Mouse (Mus musculus) neural tube, embryonic 14.5 days (tissue): ENCODE results near the gene Kctd17. TPM values are rescaled to one million over a fixed set of nuclear protein-coding genes. Genes with fewer than 3 reads are reported as not detected.

Experiments used
- ATAC-seq: fragments of 200-750 bp; cut with Nextera tagmentation; 2 replicates; pipeline ENCODE4 v1.8.0; 2017; ENCODE audit warnings: low read depth, mild to moderate bottlenecking, moderate TSS enrichment, moderate library complexity
- H3K27ac ChIP-seq: fragments of 300-500 bp; sonication (generic); 2 replicates; pipeline ENCODE4 v1.5.1; 2014; ENCODE audit warnings: low read depth, mild to moderate bottlenecking, control low read depth, low read length, moderate library complexity, mixed read lengths
- H3K27me3 ChIP-seq: fragments of 300-500 bp; sonication (generic); 2 replicates; pipeline ENCODE4 v1.6.1; 2014; ENCODE audit warnings: low read length; ENCODE audit not compliant: control insufficient read depth, insufficient read depth
- H3K36me3 ChIP-seq: fragments of 300-500 bp; sonication (generic); 2 replicates; pipeline ENCODE4 v1.6.1; 2014; ENCODE audit warnings: low read length, mixed read lengths; ENCODE audit not compliant: control insufficient read depth, insufficient read depth
- H3K4me1 ChIP-seq: fragments of 300-500 bp; sonication (generic); 2 replicates; pipeline ENCODE4 v1.6.1; 2014; ENCODE audit warnings: low read length; ENCODE audit not compliant: control insufficient read depth, insufficient read depth
- H3K4me2 ChIP-seq: fragments of 300-500 bp; sonication (generic); 2 replicates; pipeline ENCODE4 v1.6.1; 2014; ENCODE audit warnings: mild to moderate bottlenecking, low read depth, low read length, control low read depth
- H3K4me3 ChIP-seq: fragments of 300-500 bp; sonication (generic); 2 replicates; pipeline ENCODE4 v1.5.1; 2014; ENCODE audit warnings: low read depth, low read length, control low read depth, mixed read lengths
- H3K9ac ChIP-seq: fragments of 300-500 bp; sonication (generic); replicated peaks from 2 replicates; pipeline ENCODE4 v1.6.1; 2014; ENCODE audit warnings: low read depth, mild to moderate bottlenecking, control low read depth, low read length, mixed read lengths
- H3K9me3 ChIP-seq: fragments of 300-500 bp; sonication (generic); 2 replicates; pipeline ENCODE4 v1.6.1; 2016; ENCODE audit warnings: low read length; ENCODE audit not compliant: control insufficient read depth
- WGBS: fragments of 180-500 bp; shearing (Covaris S2); extraction: QIAGEN DNeasy Blood & Tissue Kit; methylation state at CpG from one replicate; pipeline ENCODE4 v1.1.7; 2014; 5-methylcytosine and 5-hydroxymethylcytosine counted together
- polyA plus RNA-seq: library from polyadenylated mRNA; unstranded; fragments of >200 nt; fragmentation: Nextera tagmentation; extraction: Ambion mirVana; gene quantifications from 2 replicates; pipeline ENCODE4 v1.2.1, GENCODE M21; 2014

Kctd17 gene
- polyA plus RNA-seq, 1 experiment from 2014 or later = 157 TPM

DNA sequence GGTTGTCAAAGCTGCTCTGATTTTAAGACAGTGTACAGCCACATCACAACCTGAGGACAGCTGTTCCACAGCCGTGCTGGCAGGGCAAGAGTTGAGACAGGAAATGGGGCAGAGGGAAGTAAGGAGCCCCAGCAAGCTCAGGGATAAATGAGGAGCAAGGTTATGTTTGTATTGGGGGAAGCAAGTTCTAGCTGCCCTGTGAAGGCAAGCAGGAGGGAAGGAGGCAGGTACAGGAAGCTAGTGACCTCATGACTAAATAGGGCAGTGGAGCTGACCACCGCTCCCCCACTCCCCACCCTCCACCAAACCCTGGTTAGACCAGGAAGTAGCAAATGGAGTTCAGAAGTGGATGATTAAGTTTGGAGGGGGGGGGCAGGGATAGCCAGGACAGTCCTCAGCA is 52.6 kb downstream of the Kctd17 start:
- Histone ChIP-seq H3K4me3 (no peak overlapping the region), H3K27ac (no peak overlapping the region), H3K36me3 (no peaks in the 10 kb centered on the region), H3K9ac (no peak overlapping the region), H3K9me3 (no peaks in the 10 kb centered on the region), H3K27me3 (no peaks in the 10 kb centered on the region), H3K4me1 (no peaks in the 10 kb centered on the region), H3K4me2 (no peak overlapping the region)
- ATAC-seq = no peak
- 86% methylated on average over 2 of the region's 2 CpGs for WGBS

DNA sequence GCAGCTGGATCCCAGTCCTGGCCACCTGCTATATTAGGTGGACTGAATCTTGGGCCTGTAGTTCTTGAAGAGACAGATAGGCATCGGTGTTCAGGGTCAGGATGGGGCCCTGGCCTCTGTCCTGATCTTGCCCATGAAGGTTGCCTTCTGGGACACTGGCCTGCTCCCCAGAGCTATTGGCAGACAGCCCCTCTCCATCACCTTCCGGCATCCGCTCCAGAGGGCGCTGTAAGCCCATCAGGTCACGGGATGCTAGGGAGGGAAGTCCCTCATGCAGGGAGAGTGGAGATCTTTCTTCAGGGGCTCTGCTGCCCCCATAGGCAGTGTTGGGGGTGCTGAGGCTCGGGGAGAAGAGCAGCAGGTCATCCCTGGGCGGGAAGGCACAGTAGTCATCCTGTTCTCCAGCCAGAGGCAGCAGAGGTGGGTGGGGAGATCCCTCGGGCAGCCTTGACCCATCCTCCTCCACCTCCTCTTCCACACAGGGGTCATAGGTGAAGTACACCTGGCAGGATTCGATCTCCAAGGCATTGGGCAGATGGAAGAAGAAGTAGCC is 53.2 kb downstream of the Kctd17 start:
- Histone ChIP-seq H3K36me3 (no peaks in the 10 kb centered on the region), H3K4me3 (no peak overlapping the region), H3K27me3 (no peaks in the 10 kb centered on the region), H3K9me3 (no peaks in the 10 kb centered on the region), H3K4me2 (no peak overlapping the region), H3K27ac (no peak overlapping the region), H3K9ac (no peak overlapping the region), H3K4me1 (no peaks in the 10 kb centered on the region)
- WGBS = 45% methylated on average over 9 of the region's 9 CpGs
- no peak for ATAC-seq

DNA sequence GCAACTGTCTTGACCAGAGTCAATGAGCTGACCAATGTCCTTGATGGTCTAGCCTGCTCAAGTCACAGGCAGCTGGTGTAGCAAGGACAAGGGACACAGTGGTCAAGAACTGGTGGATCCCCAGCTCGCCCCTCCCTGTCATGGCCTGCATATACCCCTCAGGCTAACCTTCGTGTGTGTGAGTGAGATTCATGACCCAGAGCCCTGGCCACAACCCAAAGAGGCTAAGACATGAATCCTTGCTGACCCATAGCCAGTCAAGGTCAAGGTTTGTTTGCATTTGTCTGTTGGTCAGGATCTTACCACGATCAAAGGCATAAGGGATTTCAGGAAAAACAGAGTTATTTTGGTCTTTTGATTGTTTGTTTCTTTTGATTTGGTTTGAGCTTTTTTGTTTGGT is 54.2 kb downstream of the Kctd17 start:
- ATAC-seq = no peak
- 86% methylated on average over 3 of the region's 3 CpGs for WGBS
- Histone ChIP-seq H3K4me1 (no peaks in the 10 kb centered on the region), H3K9ac (no peak overlapping the region), H3K36me3 (no peaks in the 10 kb centered on the region), H3K27me3 (no peaks in the 10 kb centered on the region), H3K27ac (no peak overlapping the region), H3K4me3 (no peak overlapping the region), H3K4me2 (no peak overlapping the region), H3K9me3 (no peaks in the 10 kb centered on the region)

DNA sequence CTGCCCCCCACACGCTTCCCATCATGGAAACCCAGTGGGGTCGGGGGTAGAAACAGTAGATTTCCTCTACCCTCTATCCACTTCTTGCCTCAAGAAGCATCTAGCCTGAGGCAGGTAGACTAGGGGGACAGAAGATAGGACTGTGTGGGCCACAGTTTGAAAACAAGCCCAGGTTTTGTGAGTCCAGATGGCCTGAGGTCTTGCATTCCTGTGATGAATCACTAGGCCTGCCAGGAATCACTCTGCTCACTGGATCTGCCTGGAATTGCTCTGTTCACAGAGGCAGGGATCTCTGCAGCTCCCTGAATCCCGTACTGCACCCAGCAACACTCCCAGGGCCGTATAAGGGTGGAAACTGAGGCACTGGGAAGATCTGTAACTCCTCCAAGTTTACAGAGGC is 54.9 kb downstream of the Kctd17 start:
- 86% methylated on average over 4 of the region's 4 CpGs for WGBS
- H3K27me3 ChIP-seq = no peaks in the 10 kb centered on the region
- no peaks in the 10 kb centered on the region for H3K4me1 ChIP-seq
- no peaks in the 10 kb centered on the region for H3K9me3 ChIP-seq
- no peak for ATAC-seq
- H3K36me3 ChIP-seq = no peaks in the 10 kb centered on the region
- no peak overlapping the region for H3K27ac ChIP-seq
- H3K4me3 ChIP-seq = no peak overlapping the region
- no peak overlapping the region for H3K4me2 ChIP-seq
- no peak overlapping the region for H3K9ac ChIP-seq

DNA sequence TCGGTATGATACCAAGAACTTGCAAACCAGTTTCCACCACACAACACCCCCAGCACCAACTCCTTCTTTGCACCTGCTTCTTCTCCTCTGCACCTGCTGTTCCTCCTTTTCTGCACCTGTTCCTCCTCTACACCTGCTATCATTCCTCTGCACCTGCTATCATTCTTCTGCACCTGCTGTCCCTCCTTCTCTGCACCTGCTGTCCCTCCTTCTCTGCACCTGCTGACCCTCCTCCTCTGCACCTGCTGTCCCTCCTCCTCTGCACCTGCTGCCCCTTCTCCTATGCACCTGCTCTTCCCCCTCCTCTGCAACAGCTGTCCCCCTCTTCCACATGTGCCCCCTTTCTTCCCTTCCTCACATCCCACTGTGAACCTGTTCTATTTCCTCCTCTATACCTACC is 58.2 kb downstream of the Kctd17 start:
- Histone ChIP-seq H3K9ac (no peak overlapping the region), H3K27ac (no peak overlapping the region), H3K4me3 (no peak overlapping the region), H3K9me3 (no peaks in the 10 kb centered on the region), H3K4me1 (no peaks in the 10 kb centered on the region), H3K4me2 (no peak overlapping the region), H3K36me3 (no peaks in the 10 kb centered on the region), H3K27me3 (no peaks in the 10 kb centered on the region)
- 100% methylated on average over 1 of the region's 1 CpGs for WGBS
- no peak for ATAC-seq

DNA sequence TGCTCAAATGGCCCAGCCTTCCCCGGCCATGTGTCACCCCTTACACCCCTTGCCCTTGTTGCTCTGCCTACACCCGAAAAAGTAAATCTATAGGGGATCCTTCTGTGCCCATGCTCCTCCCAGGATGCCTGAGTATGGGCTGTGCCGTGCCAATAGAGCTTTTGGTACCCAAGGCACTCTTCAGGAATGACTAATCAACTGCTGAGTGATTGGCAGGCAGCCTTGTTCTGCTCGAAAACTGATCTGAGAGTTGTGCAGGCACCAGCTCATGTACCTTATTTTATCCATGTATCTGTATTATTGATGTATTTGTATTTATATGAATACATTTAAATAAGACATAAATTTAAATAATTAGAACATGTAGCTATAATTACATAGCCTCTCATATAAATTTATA is 58.7 kb downstream of the Kctd17 start:
- no peak overlapping the region for H3K4me3 ChIP-seq
- no peak overlapping the region for H3K4me2 ChIP-seq
- H3K9ac ChIP-seq = no peak overlapping the region
- no peaks in the 10 kb centered on the region for H3K9me3 ChIP-seq
- no peaks in the 10 kb centered on the region for H3K27me3 ChIP-seq
- no peaks in the 10 kb centered on the region for H3K36me3 ChIP-seq
- no peak for ATAC-seq
- 72% methylated on average over 4 of the region's 4 CpGs for WGBS
- no peaks in the 10 kb centered on the region for H3K4me1 ChIP-seq
- no peak overlapping the region for H3K27ac ChIP-seq

Other genes with a start within 250 kb of the Kctd17 start
- 0.56 and 5.2 TPM in 2 replicates for gene Pvalb, start 222.2 kb upstream of the Kctd17 start, polyA plus RNA-seq
- 1.5 TPM in 2 replicates for gene Ncf4, start 183.8 kb upstream of the Kctd17 start, polyA plus RNA-seq
- gene Csf2rb2, start 122.8 kb upstream of the Kctd17 start, polyA plus RNA-seq = 0.09 and 0.11 TPM in 2 replicates
- gene Csf2rb, start 102.8 kb upstream of the Kctd17 start, polyA plus RNA-seq = 0.53 and 0.56 TPM in 2 replicates
- not detected in 2 replicates for gene Tex33, start 32.7 kb upstream of the Kctd17 start, polyA plus RNA-seq
- 16.0 and 20.3 TPM in 2 replicates for gene Tst, start 22.7 kb upstream of the Kctd17 start, polyA plus RNA-seq
- 3.7 and 4.2 TPM in 2 replicates for gene Mpst, start 22.1 kb upstream of the Kctd17 start, polyA plus RNA-seq
- gene Tmprss6, start 40.1 kb downstream of the Kctd17 start, polyA plus RNA-seq = 0.78 TPM in 1 of 2 replicates, not detected in the other
- 0.11 and 0.24 TPM in 2 replicates for gene Il2rb, start 66.7 kb downstream of the Kctd17 start, polyA plus RNA-seq
- gene C1qtnf6, start 102.9 kb downstream of the Kctd17 start, polyA plus RNA-seq = 6.0 and 8.5 TPM in 2 replicates
- 0.14 and 0.67 TPM in 2 replicates for gene Sstr3, start 116.1 kb downstream of the Kctd17 start, polyA plus RNA-seq
- gene Rac2, start 144.2 kb downstream of the Kctd17 start, polyA plus RNA-seq = 6.9 and 9.0 TPM in 2 replicates
- gene Cyth4, start 168.5 kb downstream of the Kctd17 start, polyA plus RNA-seq = 2.0 and 3.7 TPM in 2 replicates